Mouse (Mus musculus): ENCODE results near the gene Cbr2. TPM values are rescaled to one million over a fixed set of nuclear protein-coding genes. Genes with fewer than 3 reads are reported as not detected.

Cbr2 gene
- polyA plus RNA-seq, 1 experiment from 2014 or later, result 1.00 TPM

GRCm38 (mm10) chr11:120707225-120707624 is 24.7 kb downstream of the Cbr2 start:
- Histone ChIP-seq H3K4me1 (ENCODE audit: control insufficient read depth, insufficient read depth, low read length) (peaks cover 37% of the 10 kb centered on the region), H3K36me3 (ENCODE audit: control insufficient read depth, insufficient read depth, low read length) (no peaks in the 10 kb centered on the region; the same call in 1 of the 2 replicates), H3K9ac (ENCODE audit: low read length) (peak overlapping the region; percentile 40), H3K27ac (ENCODE audit: low read depth, low read length) (peak overlapping the region; percentile 44; the same call in 1 of the 2 replicates), H3K4me3 (ENCODE audit: low read depth, low read length) (no peak overlapping the region), H3K27me3 (ENCODE audit: control insufficient read depth, insufficient read depth, low read length) (no peaks in the 10 kb centered on the region), H3K9me3 (ENCODE audit: control insufficient read depth, low read length) (no peaks in the 10 kb centered on the region), H3K4me2 (no peak overlapping the region)
- WGBS, result 5% methylated on average over 12 of the region's 12 CpGs
- DNase-seq (ENCODE audit: low spot score, missing footprints), result no peak
- ATAC-seq (ENCODE audit: low FRiP score), result peak; percentile 54

DNA sequence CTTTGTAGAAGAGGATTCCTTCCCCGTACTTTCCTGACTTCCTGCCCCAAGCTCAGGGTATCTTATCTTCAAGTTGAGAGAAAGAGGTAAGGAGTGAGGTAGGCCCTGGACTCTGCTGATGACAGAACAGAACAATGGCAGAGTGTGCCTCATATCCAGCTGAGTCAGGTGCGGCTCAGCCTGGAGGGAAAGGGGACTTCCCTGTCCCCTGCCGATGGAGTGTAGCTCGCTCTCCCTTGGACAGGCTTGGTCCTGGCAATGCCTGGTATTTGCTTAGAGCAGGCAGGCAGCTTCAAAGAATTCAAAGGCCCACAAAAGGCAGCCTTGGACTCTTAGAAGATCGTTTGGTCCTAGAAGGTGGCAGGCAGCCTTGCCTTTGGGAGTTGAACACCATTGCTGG is 25.8 kb downstream of the Cbr2 start:
- ATAC-seq (ENCODE audit: low FRiP score) (no peak), DNase-seq (ENCODE audit: low spot score, missing footprints) (no peak)
- H3K9me3 ChIP-seq (ENCODE audit: control insufficient read depth, low read length), result no peaks in the 10 kb centered on the region
- no peak overlapping the region for H3K27ac ChIP-seq (ENCODE audit: low read depth, low read length)
- H3K4me2 ChIP-seq, result no peak overlapping the region
- H3K36me3 ChIP-seq (ENCODE audit: control insufficient read depth, insufficient read depth, low read length), result no peaks in the 10 kb centered on the region; the same call in 1 of the 2 replicates
- 55% methylated on average over 5 of the region's 5 CpGs for WGBS
- H3K4me3 ChIP-seq (ENCODE audit: low read depth, low read length), result no peak overlapping the region
- no peaks in the 10 kb centered on the region for H3K27me3 ChIP-seq (ENCODE audit: control insufficient read depth, insufficient read depth, low read length)
- peaks cover 36% of the 10 kb centered on the region for H3K4me1 ChIP-seq (ENCODE audit: control insufficient read depth, insufficient read depth, low read length)
- H3K9ac ChIP-seq (ENCODE audit: low read length), result no peak overlapping the region

- Histone ChIP-seq H3K9ac (ENCODE audit: low read length) (peak overlapping the region; percentile 47), H3K4me1 (ENCODE audit: control insufficient read depth, insufficient read depth, low read length) (peaks cover 36% of the 10 kb centered on the region), H3K9me3 (ENCODE audit: control insufficient read depth, low read length) (no peaks in the 10 kb centered on the region), H3K4me3 (ENCODE audit: low read depth, low read length) (no peak overlapping the region), H3K4me2 (no peak overlapping the region), H3K27ac (ENCODE audit: low read depth, low read length) (no peak overlapping the region), H3K27me3 (ENCODE audit: control insufficient read depth, insufficient read depth, low read length) (no peaks in the 10 kb centered on the region), H3K36me3 (ENCODE audit: control insufficient read depth, insufficient read depth, low read length) (0 out of 2 replicates have a peak, but pooled peaks cover 2% of the 10 kb centered on the region)
- peak; percentile 89 for DNase-seq (ENCODE audit: low spot score, missing footprints)
- 13% methylated on average over 8 of the region's 8 CpGs for WGBS
- ATAC-seq (ENCODE audit: low FRiP score), result no peak
These were observed 27.2 kb downstream of the Cbr2 start for GRCm38 (mm10) chr11:120704486-120705325.

DNA sequence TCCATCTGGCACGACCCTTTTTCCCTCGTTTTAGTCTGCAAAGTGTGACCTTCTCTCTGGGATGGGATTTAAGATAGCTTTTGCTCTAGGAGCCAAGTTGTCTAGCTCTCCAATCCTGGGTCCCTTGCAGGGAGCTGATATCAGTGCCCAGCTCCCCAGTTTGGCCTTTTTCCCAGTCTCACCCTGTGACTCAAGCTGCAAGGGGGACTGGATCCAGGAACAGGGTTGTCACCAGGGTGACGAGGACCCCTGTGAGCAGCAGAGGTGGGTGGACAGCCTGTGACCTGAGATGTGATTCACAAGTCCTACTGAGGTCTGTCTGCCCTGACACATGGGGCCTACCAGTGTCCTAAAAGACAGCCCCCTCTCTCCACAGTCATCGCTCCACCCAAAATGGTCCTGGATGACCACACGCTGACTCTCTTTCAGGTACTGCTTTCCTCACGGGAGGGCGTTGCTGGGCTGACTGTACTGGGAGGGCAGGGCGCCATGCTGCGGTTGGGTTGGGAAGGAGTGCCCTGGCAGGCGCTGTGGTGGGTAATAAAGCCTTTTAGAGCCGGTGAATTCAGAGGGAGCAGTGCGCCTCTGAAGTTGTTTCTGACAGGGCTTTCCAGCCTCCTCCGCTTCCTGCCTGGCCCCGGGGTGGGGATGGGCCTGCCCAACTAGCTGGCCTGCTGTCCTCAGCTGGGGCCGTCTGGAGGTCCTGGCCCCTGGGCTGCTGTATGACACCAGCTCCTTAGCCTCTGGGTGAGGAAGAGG is 28.0 kb downstream of the Cbr2 start:
- DNase-seq (ENCODE audit: low spot score, missing footprints) (no peak), ATAC-seq (ENCODE audit: low FRiP score) (no peak)

GRCm38 (mm10) chr11:120697741-120698140 is 34.2 kb downstream of the Cbr2 start:
- H3K4me2 ChIP-seq, result no peak overlapping the region
- H3K9ac ChIP-seq (ENCODE audit: low read length), result no peak overlapping the region
- no peak overlapping the region for H3K4me3 ChIP-seq (ENCODE audit: low read depth, low read length)
- WGBS, result 78% methylated on average over 10 of the region's 10 CpGs
- no peaks in the 10 kb centered on the region for H3K9me3 ChIP-seq (ENCODE audit: control insufficient read depth, low read length)
- ATAC-seq (ENCODE audit: low FRiP score), result no peak
- no peak for DNase-seq (ENCODE audit: low spot score, missing footprints)
- no peak overlapping the region for H3K27ac ChIP-seq (ENCODE audit: low read depth, low read length)
- H3K36me3 ChIP-seq (ENCODE audit: control insufficient read depth, insufficient read depth, low read length), result 0 out of 2 replicates have a peak, but pooled peaks cover 2% of the 10 kb centered on the region
- peaks cover 10% of the 10 kb centered on the region; the same call in 1 of the 2 replicates for H3K4me1 ChIP-seq (ENCODE audit: control insufficient read depth, insufficient read depth, low read length)
- no peaks in the 10 kb centered on the region for H3K27me3 ChIP-seq (ENCODE audit: control insufficient read depth, insufficient read depth, low read length)

More for the DNA sequence above, 28.0 kb downstream of the Cbr2 start:
- Histone ChIP-seq H3K36me3 (ENCODE audit: control insufficient read depth, insufficient read depth, low read length) (0 out of 2 replicates have a peak, but pooled peaks cover 2% of the 10 kb centered on the region), H3K9me3 (ENCODE audit: control insufficient read depth, low read length) (no peaks in the 10 kb centered on the region), H3K27me3 (ENCODE audit: control insufficient read depth, insufficient read depth, low read length) (no peaks in the 10 kb centered on the region), H3K4me3 (ENCODE audit: low read depth, low read length) (no peak overlapping the region), H3K9ac (ENCODE audit: low read length) (peak overlapping the region; percentile 30; the same call in 1 of the 2 replicates), H3K27ac (ENCODE audit: low read depth, low read length) (0 out of 2 replicates have a peak overlapping the region, but pooled peaks have one; percentile 40), H3K4me1 (ENCODE audit: control insufficient read depth, insufficient read depth, low read length) (peaks cover 36% of the 10 kb centered on the region), H3K4me2 (no peak overlapping the region)
- WGBS, result 39% methylated on average over 15 of the region's 15 CpGs

DNA sequence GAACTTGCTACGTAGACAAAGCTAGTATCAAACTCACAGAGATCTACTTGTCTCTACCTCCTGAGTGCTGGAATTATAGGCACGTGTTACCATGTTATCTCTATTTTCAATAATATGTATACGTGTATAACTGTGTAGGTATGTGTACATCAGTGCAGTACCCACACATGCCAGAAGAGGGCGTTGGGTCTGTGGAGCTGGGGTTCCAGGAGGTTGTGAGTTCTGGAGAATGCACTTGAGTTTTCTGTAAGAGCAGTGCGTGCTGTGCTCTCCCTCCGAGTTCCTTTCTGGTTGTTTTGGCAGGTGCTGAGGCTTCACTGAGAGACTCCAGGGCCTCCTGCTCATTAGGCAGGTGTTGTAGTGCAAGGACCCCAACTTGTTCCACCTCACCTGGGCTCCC is 35.3 kb downstream of the Cbr2 start:
- Histone ChIP-seq H3K27me3 (ENCODE audit: control insufficient read depth, insufficient read depth, low read length) (no peaks in the 10 kb centered on the region), H3K9ac (ENCODE audit: low read length) (no peak overlapping the region), H3K4me1 (ENCODE audit: control insufficient read depth, insufficient read depth, low read length) (peaks cover 10% of the 10 kb centered on the region; the same call in 1 of the 2 replicates), H3K4me3 (ENCODE audit: low read depth, low read length) (no peak overlapping the region), H3K4me2 (no peak overlapping the region), H3K36me3 (ENCODE audit: control insufficient read depth, insufficient read depth, low read length) (0 out of 2 replicates have a peak, but pooled peaks cover 2% of the 10 kb centered on the region), H3K9me3 (ENCODE audit: control insufficient read depth, low read length) (no peaks in the 10 kb centered on the region), H3K27ac (ENCODE audit: low read depth, low read length) (no peak overlapping the region)
- DNase-seq (ENCODE audit: low spot score, missing footprints) (no peak), ATAC-seq (ENCODE audit: low FRiP score) (no peak)
- 88% methylated on average over 6 of the region's 6 CpGs for WGBS

DNA sequence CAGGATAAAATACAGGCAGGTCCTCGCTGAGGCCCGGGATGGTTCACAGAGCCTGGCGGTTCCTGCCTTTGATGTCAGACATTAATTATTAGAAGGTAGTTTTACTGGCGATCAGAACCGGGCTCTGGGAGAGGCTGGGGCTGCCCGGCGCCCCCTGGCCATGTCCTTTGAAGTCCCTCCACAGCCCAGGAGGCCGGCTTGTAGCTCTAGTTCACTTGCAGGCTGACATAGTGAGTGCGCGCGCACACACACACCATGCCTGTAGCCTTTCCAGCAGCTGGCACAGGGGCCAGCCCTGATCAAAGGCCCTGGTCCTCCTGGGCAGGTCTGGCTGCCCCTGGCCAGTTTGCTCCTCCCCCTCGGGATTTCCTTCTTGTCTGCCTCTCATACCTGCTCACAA is 36.3 kb downstream of the Cbr2 start:
- Histone ChIP-seq H3K36me3 (ENCODE audit: control insufficient read depth, insufficient read depth, low read length) (no peaks in the 10 kb centered on the region), H3K27me3 (ENCODE audit: control insufficient read depth, insufficient read depth, low read length) (no peaks in the 10 kb centered on the region), H3K4me1 (ENCODE audit: control insufficient read depth, insufficient read depth, low read length) (peaks cover 10% of the 10 kb centered on the region; the same call in 1 of the 2 replicates), H3K4me3 (ENCODE audit: low read depth, low read length) (no peak overlapping the region), H3K27ac (ENCODE audit: low read depth, low read length) (peak overlapping the region; percentile 44), H3K9me3 (ENCODE audit: control insufficient read depth, low read length) (no peaks in the 10 kb centered on the region), H3K9ac (ENCODE audit: low read length) (peak overlapping the region; percentile 16; the same call in 1 of the 2 replicates), H3K4me2 (no peak overlapping the region)
- 56% methylated on average over 12 of the region's 12 CpGs for WGBS
- no peak; the same call in 1 of the 2 replicates for ATAC-seq (ENCODE audit: low FRiP score)
- DNase-seq (ENCODE audit: low spot score, missing footprints), result no peak

- no peaks in the 10 kb centered on the region for H3K9me3 ChIP-seq (ENCODE audit: control insufficient read depth, low read length)
- H3K4me3 ChIP-seq (ENCODE audit: low read depth, low read length), result no peak overlapping the region
- no peak overlapping the region for H3K9ac ChIP-seq (ENCODE audit: low read length)
- no peak overlapping the region for H3K4me2 ChIP-seq
- H3K4me1 ChIP-seq (ENCODE audit: control insufficient read depth, insufficient read depth, low read length), result peaks cover 10% of the 10 kb centered on the region; the same call in 1 of the 2 replicates
- ATAC-seq (ENCODE audit: low FRiP score) (peak; percentile 66), DNase-seq (ENCODE audit: low spot score, missing footprints) (no peak)
- H3K27me3 ChIP-seq (ENCODE audit: control insufficient read depth, insufficient read depth, low read length), result no peaks in the 10 kb centered on the region
- H3K27ac ChIP-seq (ENCODE audit: low read depth, low read length), result no peak overlapping the region
- H3K36me3 ChIP-seq (ENCODE audit: control insufficient read depth, insufficient read depth, low read length), result 0 out of 2 replicates have a peak, but pooled peaks cover 2% of the 10 kb centered on the region
- WGBS, result 30% methylated on average over 4 of the region's 4 CpGs
These were observed 36.7 kb downstream of the Cbr2 start for GRCm38 (mm10) chr11:120695184-120695583.

Data from midbrain, embryonic 11.5 days (tissue).